Mouse (Mus musculus): ENCODE measurements around the gene 4921507P07Rik. TPM values are rescaled to one million over a fixed set of nuclear protein-coding genes. Genes with fewer than 3 reads are reported as not detected.
"Not testable (repeated sequence)": the region's sequence is repeated elsewhere in the genome, so short reads cannot be mapped to it uniquely, and the experiment has no call there.

The 4921507P07Rik gene
- polyA plus RNA-seq, 1 experiment from 2014 or later, result 0.49 TPM

- no peaks in the 10 kb centered on the region for H3K9me3 ChIP-seq (replicated peaks)
- no peaks in the 10 kb centered on the region for H3K4me1 ChIP-seq
- H3K27ac ChIP-seq (replicated peaks), result no peak overlapping the region
- H3K36me3 ChIP-seq, result peaks cover 6% of the 10 kb centered on the region; the same call in 1 of the 2 replicates
- no peaks in the 10 kb centered on the region for H3K27me3 ChIP-seq
- no peak overlapping the region for H3K4me3 ChIP-seq (replicated peaks)
- no peak overlapping the region for H3K9ac ChIP-seq
- 83% methylated on average over 4 of the region's 4 CpGs for whole genome bisulfite sequencing
- H3K4me2 ChIP-seq (replicated peaks), result no peak overlapping the region
- ATAC-seq (ENCODE audit: insufficient number of reproducible peaks, low FRiP score, low TSS enrichment, low read depth), result no peak
These were observed 37.6 kb downstream of the 4921507P07Rik start for GRCm38 (mm10) chr6:50558877-50559276.

GRCm38 (mm10) chr6:50557566-50557965 is 38.9 kb downstream of the 4921507P07Rik start:
- Histone ChIP-seq H3K9ac (no peak overlapping the region), H3K4me3 (replicated peaks) (no peak overlapping the region), H3K4me1 (no peaks in the 10 kb centered on the region), H3K36me3 (0 out of 2 replicates have a peak, but pooled peaks cover under 1% of the 10 kb centered on the region), H3K27ac (replicated peaks) (no peak overlapping the region), H3K4me2 (replicated peaks) (no peak overlapping the region), H3K9me3 (replicated peaks) (no peaks in the 10 kb centered on the region), H3K27me3 (no peaks in the 10 kb centered on the region)
- WGBS, result 88% methylated on average over 6 of the region's 6 CpGs
- no peak for ATAC-seq (ENCODE audit: insufficient number of reproducible peaks, low FRiP score, low TSS enrichment, low read depth)

GRCm38 (mm10) chr6:50554223-50554622 is 42.2 kb downstream of the 4921507P07Rik start:
- not testable (repeated sequence) for H3K4me3 ChIP-seq (replicated peaks); H3K9me3 ChIP-seq (replicated peaks); H3K9ac ChIP-seq; H3K4me2 ChIP-seq (replicated peaks); H3K4me1 ChIP-seq; H3K27me3 ChIP-seq; H3K27ac ChIP-seq (replicated peaks); ATAC-seq (ENCODE audit: insufficient number of reproducible peaks, low FRiP score, low TSS enrichment, low read depth); H3K36me3 ChIP-seq
- WGBS, result 84% methylated on average over 2 of the region's 2 CpGs

- Histone ChIP-seq H3K4me1 (no peaks in the 10 kb centered on the region), H3K4me3 (replicated peaks) (no peak overlapping the region), H3K9me3 (replicated peaks) (no peaks in the 10 kb centered on the region), H3K9ac (no peak overlapping the region), H3K27me3 (0 out of 2 replicates have a peak, but pooled peaks cover 2% of the 10 kb centered on the region), H3K4me2 (replicated peaks) (no peak overlapping the region), H3K27ac (replicated peaks) (no peak overlapping the region), H3K36me3 (no peaks in the 10 kb centered on the region)
- WGBS, result 74% methylated on average over 5 of the region's 5 CpGs
- ATAC-seq (ENCODE audit: insufficient number of reproducible peaks, low FRiP score, low TSS enrichment, low read depth), result no peak
These were observed 43.4 kb downstream of the 4921507P07Rik start for GRCm38 (mm10) chr6:50552881-50553518.

GRCm38 (mm10) chr6:50549791-50550190 is 46.6 kb downstream of the 4921507P07Rik start:
- Histone ChIP-seq H3K9ac (no peak overlapping the region), H3K4me3 (replicated peaks) (no peak overlapping the region), H3K4me1 (peaks cover 3% of the 10 kb centered on the region; the same call in 1 of the 2 replicates), H3K27me3 (0 out of 2 replicates have a peak, but pooled peaks cover 2% of the 10 kb centered on the region), H3K4me2 (replicated peaks) (no peak overlapping the region), H3K9me3 (replicated peaks) (no peaks in the 10 kb centered on the region), H3K27ac (replicated peaks) (no peak overlapping the region), H3K36me3 (no peaks in the 10 kb centered on the region)
- WGBS, result 70% methylated on average over 7 of the region's 7 CpGs
- ATAC-seq (ENCODE audit: insufficient number of reproducible peaks, low FRiP score, low TSS enrichment, low read depth), result no peak

- Histone ChIP-seq H3K4me3 (replicated peaks) (no peak overlapping the region), H3K9ac (no peak overlapping the region), H3K9me3 (replicated peaks) (no peaks in the 10 kb centered on the region), H3K4me2 (replicated peaks) (no peak overlapping the region), H3K27me3 (0 out of 2 replicates have a peak, but pooled peaks cover 2% of the 10 kb centered on the region), H3K36me3 (no peaks in the 10 kb centered on the region), H3K4me1 (peaks cover 3% of the 10 kb centered on the region; the same call in 1 of the 2 replicates), H3K27ac (replicated peaks) (no peak overlapping the region)
- no peak for ATAC-seq (ENCODE audit: insufficient number of reproducible peaks, low FRiP score, low TSS enrichment, low read depth)
- 71% methylated on average over 5 of the region's 5 CpGs for WGBS
These were observed 47.4 kb downstream of the 4921507P07Rik start for GRCm38 (mm10) chr6:50549051-50549450.

- H3K27ac ChIP-seq (replicated peaks), result no peak overlapping the region
- no peak overlapping the region for H3K9ac ChIP-seq
- H3K36me3 ChIP-seq, result no peaks in the 10 kb centered on the region
- ATAC-seq (ENCODE audit: insufficient number of reproducible peaks, low FRiP score, low TSS enrichment, low read depth), result no peak
- no peaks in the 10 kb centered on the region for H3K9me3 ChIP-seq (replicated peaks)
- whole genome bisulfite sequencing, result 21% methylated on average over 10 of the region's 10 CpGs
- H3K4me2 ChIP-seq (replicated peaks), result no peak overlapping the region
- H3K4me3 ChIP-seq (replicated peaks), result no peak overlapping the region
- no peaks in the 10 kb centered on the region for H3K27me3 ChIP-seq
- peaks cover 3% of the 10 kb centered on the region; the same call in 1 of the 2 replicates for H3K4me1 ChIP-seq
These were observed 50.9 kb downstream of the 4921507P07Rik start for GRCm38 (mm10) chr6:50545412-50546043.

GRCm38 (mm10) chr6:50542535-50542934 is 53.9 kb downstream of the 4921507P07Rik start:
- Histone ChIP-seq H3K27ac (replicated peaks) (no peak overlapping the region), H3K4me1 (peaks cover 3% of the 10 kb centered on the region; the same call in 1 of the 2 replicates), H3K9me3 (replicated peaks) (no peaks in the 10 kb centered on the region), H3K36me3 (no peaks in the 10 kb centered on the region), H3K9ac (no peak overlapping the region), H3K27me3 (no peaks in the 10 kb centered on the region), H3K4me2 (replicated peaks) (no peak overlapping the region), H3K4me3 (replicated peaks) (no peak overlapping the region)
- WGBS, result 85% methylated on average over 1 of the region's 1 CpGs
- ATAC-seq (ENCODE audit: insufficient number of reproducible peaks, low FRiP score, low TSS enrichment, low read depth), result no peak

GRCm38 (mm10) chr6:50539641-50540040 is 56.8 kb downstream of the 4921507P07Rik start:
- Histone ChIP-seq H3K9ac (no peak overlapping the region), H3K9me3 (replicated peaks) (no peaks in the 10 kb centered on the region), H3K4me2 (replicated peaks) (no peak overlapping the region), H3K27ac (replicated peaks) (no peak overlapping the region), H3K27me3 (no peaks in the 10 kb centered on the region), H3K4me3 (replicated peaks) (no peak overlapping the region), H3K36me3 (no peaks in the 10 kb centered on the region), H3K4me1 (peaks cover 3% of the 10 kb centered on the region)
- ATAC-seq (ENCODE audit: insufficient number of reproducible peaks, low FRiP score, low TSS enrichment, low read depth), result no peak
- 80% methylated on average over 1 of the region's 1 CpGs for WGBS

- Histone ChIP-seq H3K4me3 (replicated peaks) (no peak overlapping the region), H3K36me3 (no peaks in the 10 kb centered on the region), H3K4me1 (peaks cover 3% of the 10 kb centered on the region), H3K27ac (replicated peaks) (no peak overlapping the region), H3K4me2 (replicated peaks) (peak overlapping the region; percentile 24), H3K27me3 (no peaks in the 10 kb centered on the region), H3K9me3 (replicated peaks) (no peaks in the 10 kb centered on the region), H3K9ac (no peak overlapping the region)
- ATAC-seq (ENCODE audit: insufficient number of reproducible peaks, low FRiP score, low TSS enrichment, low read depth), result peak; percentile 48; the same call in 1 of the 2 replicates
- 3% methylated on average over 7 of the region's 7 CpGs for WGBS
These were observed 60.0 kb downstream of the 4921507P07Rik start for GRCm38 (mm10) chr6:50536461-50536892.

- H3K27me3 ChIP-seq, result no peaks in the 10 kb centered on the region
- H3K4me2 ChIP-seq (replicated peaks), result no peak overlapping the region
- WGBS, result 81% methylated on average over 3 of the region's 3 CpGs
- ATAC-seq (ENCODE audit: insufficient number of reproducible peaks, low FRiP score, low TSS enrichment, low read depth), result no peak
- H3K36me3 ChIP-seq, result no peaks in the 10 kb centered on the region
- H3K9me3 ChIP-seq (replicated peaks), result no peaks in the 10 kb centered on the region
- no peak overlapping the region for H3K9ac ChIP-seq
- no peak overlapping the region for H3K27ac ChIP-seq (replicated peaks)
- H3K4me1 ChIP-seq, result peaks cover 3% of the 10 kb centered on the region
- no peak overlapping the region for H3K4me3 ChIP-seq (replicated peaks)
These were observed 61.1 kb downstream of the 4921507P07Rik start for GRCm38 (mm10) chr6:50535346-50535745.

All from embryonic facial prominence, embryonic 15.5 days (tissue).